Mouse (Mus musculus): Measurements from ENCODE around the gene Acox2. TPM values are rescaled to one million over a fixed set of nuclear protein-coding genes. Genes with fewer than 3 reads are reported as not detected.
"Not testable (repeated sequence)": the region's sequence is repeated elsewhere in the genome, so short reads cannot be mapped to it uniquely, and the experiment has no call there.

Acox2 gene
- total RNA-seq (2021), result under 1 TPM; 0.27 to 0.61 TPM

GRCm38 (mm10) chr14:8259166-8259565 lies at the start of gene Acox2:
TSS of gene Acox2 (minus strand) at chr14:8259353.
- intact Hi-C loops (cut with DNase I), result loop anchor here (5.0 kb wide), 1 partner anchor 297 kb away; no protein-coding TSS in a partner anchor
- no peak for DNase-seq

- intact Hi-C loops (cut with DNase I), result no loop called here
- no peak for DNase-seq
Measured at GRCm38 (mm10) chr14:8308650-8309049, 49.5 kb upstream of the Acox2 start.

- no peak for DNase-seq
- intact Hi-C loops (cut with DNase I), result no loop called here
Measured at GRCm38 (mm10) chr14:8306884-8307283, 47.7 kb upstream of the Acox2 start.

GRCm38 (mm10) chr14:8305014-8305413 lies 45.9 kb upstream of the Acox2 start:
- no peak for DNase-seq
- intact Hi-C loops (cut with DNase I), result no loop called here

- DNase-seq, result no peak
- intact Hi-C loops (cut with DNase I), result loop anchor here (5.0 kb wide), 1 partner anchor 212 kb away; no protein-coding TSS in a partner anchor
Measured at GRCm38 (mm10) chr14:8304082-8304481, 44.9 kb upstream of the Acox2 start.

- no peak for DNase-seq
- intact Hi-C loops (cut with DNase I), result loop anchor here (5.0 kb wide), 1 partner anchor 210 kb away; no protein-coding TSS in a partner anchor
Measured at GRCm38 (mm10) chr14:8302687-8303086, 43.5 kb upstream of the Acox2 start.

- intact Hi-C loops (cut with DNase I), result loop anchor here (1.0 to 5.0 kb wide), 3 partner anchors 15 to 208 kb away; no protein-coding TSS in a partner anchor
- peak; percentile 51 to 77 for DNase-seq
Measured at GRCm38 (mm10) chr14:8300281-8300680, 41.1 kb upstream of the Acox2 start.

- DNase-seq, result no peak
- intact Hi-C loops (cut with DNase I), result no loop called here
Measured at GRCm38 (mm10) chr14:8297889-8298293, 38.7 kb upstream of the Acox2 start.

GRCm38 (mm10) chr14:8294257-8294656 lies 35.1 kb upstream of the Acox2 start:
- no peak for DNase-seq
- intact Hi-C loops (cut with DNase I), result no loop called here

GRCm38 (mm10) chr14:8286595-8286994 lies 27.4 kb upstream of the Acox2 start:
- intact Hi-C loops (cut with DNase I); DNase-seq: not testable (repeated sequence)

- intact Hi-C loops (cut with DNase I), result no loop called here
- no peak for DNase-seq
Measured at GRCm38 (mm10) chr14:8283784-8284183, 24.6 kb upstream of the Acox2 start.

- intact Hi-C loops (cut with DNase I); DNase-seq: not testable (repeated sequence)
Measured at GRCm38 (mm10) chr14:8271281-8271680, 12.1 kb upstream of the Acox2 start.

- intact Hi-C loops (cut with DNase I), result loop anchor here (5.0 kb wide), 1 partner anchor 83 kb away; no protein-coding TSS in a partner anchor
Measured at GRCm38 (mm10) chr14:8264378-8264777, 5.2 kb upstream of the Acox2 start.

GRCm38 (mm10) chr14:8262242-8262641 lies 3.1 kb upstream of the Acox2 start:
- intact Hi-C loops (cut with DNase I), result loop anchor here (5.0 kb wide), 1 partner anchor 85 kb away; no protein-coding TSS in a partner anchor
- DNase-seq, result no peak

More at GRCm38 (mm10) chr14:8264378-8264777, 5.2 kb upstream of the Acox2 start:
- no peak for DNase-seq

GRCm38 (mm10) chr14:8260214-8260613 lies 1.1 kb upstream of the Acox2 start:
- DNase-seq, result no peak
- intact Hi-C loops (cut with DNase I), result loop anchor here (5.0 kb wide), 1 partner anchor 87 kb away; no protein-coding TSS in a partner anchor

- intact Hi-C loops (cut with DNase I), result loop anchor here (5.0 kb wide), 1 partner anchor 296 kb away; no protein-coding TSS in a partner anchor
- DNase-seq, result no peak
Measured at GRCm38 (mm10) chr14:8258752-8259151, 401 bp downstream of the Acox2 start.

- intact Hi-C loops (cut with DNase I), result loop anchor here (5.0 kb wide), 1 partner anchor 296 kb away; no protein-coding TSS in a partner anchor
- DNase-seq, result peak in 1 of 2 experiments; percentile 7
Measured at GRCm38 (mm10) chr14:8258335-8258627, 872 bp downstream of the Acox2 start.

- DNase-seq, result no peak
- intact Hi-C loops (cut with DNase I), result loop anchor here (5.0 kb wide), 1 partner anchor 295 kb away; no protein-coding TSS in a partner anchor
Measured at GRCm38 (mm10) chr14:8257521-8258334, 1.4 kb downstream of the Acox2 start.

GRCm38 (mm10) chr14:8256881-8257280 lies 2.3 kb downstream of the Acox2 start:
- DNase-seq, result no peak
- intact Hi-C loops (cut with DNase I), result loop anchor here (5.0 kb wide), 1 partner anchor 295 kb away; no protein-coding TSS in a partner anchor

GRCm38 (mm10) chr14:8256072-8256471 lies 3.1 kb downstream of the Acox2 start:
- no peak for DNase-seq
- intact Hi-C loops (cut with DNase I), result loop anchor here (5.0 kb wide), 1 partner anchor 294 kb away; no protein-coding TSS in a partner anchor

- intact Hi-C loops (cut with DNase I), result loop anchor here (2.0 to 5.0 kb wide), 2 partner anchors 162 to 293 kb away; no protein-coding TSS in a partner anchor
- DNase-seq, result peak; percentile 47 to 61
Measured at GRCm38 (mm10) chr14:8255076-8255729, 4.0 kb downstream of the Acox2 start.

Data from heart, postnatal 36 days (tissue).